Mouse (Mus musculus) cortical plate, adult 2 months (tissue): ENCODE measurements around the gene Bcor.

Experiments used
- CTCF ChIP-seq: fragments of 200-500 bp; IDR thresholded peaks from 2 replicates; pipeline ENCODE4 v1.5.1; 2011; ENCODE audit warnings: mild to moderate bottlenecking, control low read depth, low read length; ENCODE audit not compliant: insufficient read depth; ENCODE audit errors: extremely low read depth
- POLR2A ChIP-seq: fragments of 200-500 bp; IDR thresholded peaks from 2 replicates; pipeline ENCODE4 v1.6.1; 2011; ENCODE audit warnings: mild to moderate bottlenecking, low read length, control low read depth; ENCODE audit not compliant: insufficient read depth; ENCODE audit errors: extremely low read depth

DNA sequence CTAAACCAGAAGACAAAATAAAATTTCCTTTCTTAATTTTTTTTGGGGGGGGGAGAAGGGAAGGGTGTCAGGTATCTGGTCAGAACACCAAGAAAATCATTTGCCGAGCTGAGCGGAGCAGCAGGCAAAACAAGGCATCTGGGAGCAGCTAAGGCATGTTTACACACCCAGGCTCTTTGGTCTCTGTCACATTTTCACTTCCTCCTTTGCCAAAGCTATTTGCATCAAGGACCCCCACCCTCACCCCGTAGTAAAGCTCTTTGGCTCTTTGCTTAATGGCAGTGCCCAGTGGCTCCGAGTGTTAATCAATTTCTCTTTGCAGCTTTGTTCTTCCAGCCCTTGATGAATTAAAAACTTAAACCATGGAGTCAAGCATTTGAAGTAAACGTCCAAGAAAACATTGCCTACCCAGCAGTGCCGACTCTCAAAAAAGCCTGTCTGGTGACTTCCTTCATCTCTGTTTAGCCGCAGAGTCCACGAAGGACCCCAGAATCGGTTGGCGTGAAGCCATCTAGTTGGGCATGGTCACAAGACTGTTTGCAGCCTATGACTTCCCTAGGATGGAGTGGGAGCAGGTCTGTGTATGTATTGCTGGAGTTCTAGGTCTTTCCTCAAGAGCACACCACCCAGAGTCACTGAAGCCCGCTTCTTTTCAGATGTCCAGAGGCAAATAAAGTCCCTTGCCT lies 35.2 kb upstream of the Bcor start:
- no peak for TF ChIP-seq POLR2A
- TF ChIP-seq CTCF = no peak
